Mouse (Mus musculus) lung, adult 2 months (tissue): ENCODE measurements around the gene Spata20.

Source experiments
- CTCF ChIP-seq: fragments of 200-500 bp; IDR thresholded peaks from 2 replicates; pipeline ENCODE4 v1.5.1; 2011; ENCODE audit warnings: mild to moderate bottlenecking, low read length, control low read depth; ENCODE audit not compliant: insufficient read depth
- POLR2A ChIP-seq: fragments of 200-500 bp; IDR thresholded peaks from 2 replicates; pipeline ENCODE4 v1.6.1; 2011; ENCODE audit warnings: low read depth, mild to moderate bottlenecking, control low read depth, low read length, borderline replicate concordance; ENCODE audit errors: extremely low read depth

DNA sequence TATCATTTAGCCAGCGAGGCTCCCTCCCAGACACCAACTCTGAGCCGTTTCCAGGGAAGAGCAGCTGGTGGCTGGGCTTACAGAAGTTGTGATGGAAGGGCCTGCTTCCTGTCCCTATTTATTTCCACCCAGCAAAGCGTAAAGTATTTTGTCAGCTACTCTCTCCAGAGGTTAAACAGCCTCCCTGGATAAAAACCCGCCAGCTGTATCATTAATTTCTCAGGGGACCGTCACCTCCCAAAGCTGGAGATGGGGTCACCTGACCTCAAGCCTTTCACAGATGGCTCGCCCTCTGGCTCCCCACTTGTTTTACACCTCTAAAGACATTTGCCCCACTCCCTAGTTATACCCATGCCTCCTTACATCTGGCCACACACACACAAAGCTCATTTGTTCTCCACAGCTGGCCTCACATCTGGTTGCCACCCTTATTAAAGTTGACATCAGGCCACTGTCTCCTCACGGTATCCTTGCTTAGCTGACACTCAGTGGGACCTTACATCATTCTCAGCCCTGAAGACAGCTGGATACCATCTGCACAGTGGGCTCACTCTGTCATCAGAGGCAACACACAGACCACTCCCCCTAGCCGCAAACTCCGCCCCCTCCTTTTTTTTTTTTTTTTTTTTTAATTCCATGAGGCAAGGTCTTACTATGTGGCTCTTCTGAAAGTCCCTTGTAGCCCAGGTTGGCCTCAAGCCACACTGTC is 40.3 kb upstream of the Spata20 start:
- TF ChIP-seq CTCF (no peak), POLR2A (no peak)
